Mouse (Mus musculus) cortical plate, adult 2 months (tissue): Measurements from ENCODE around the gene Crhr2. TPM values are rescaled to one million over a fixed set of nuclear protein-coding genes. Genes with fewer than 3 reads are reported as not detected.

ENCODE experiments used
- H3K27ac ChIP-seq: fragments of 200-500 bp; 2 replicates; pipeline ENCODE4 v1.5.1; 2012; ENCODE audit warnings: low read length, control low read depth, inconsistent platforms; ENCODE audit not compliant: insufficient read depth
- H3K4me1 ChIP-seq: fragments of 200-500 bp; 2 replicates; pipeline ENCODE4 v1.6.1; 2011; ENCODE audit warnings: low read length; ENCODE audit not compliant: control insufficient read depth, insufficient read depth
- H3K4me3 ChIP-seq: fragments of 200-500 bp; 2 replicates; pipeline ENCODE4 v1.5.1; 2011; ENCODE audit warnings: mild to moderate bottlenecking, low read length, control low read depth; ENCODE audit not compliant: insufficient read depth
- CTCF ChIP-seq: fragments of 200-500 bp; IDR thresholded peaks from 2 replicates; pipeline ENCODE4 v1.5.1; 2011; ENCODE audit warnings: mild to moderate bottlenecking, control low read depth, low read length; ENCODE audit not compliant: insufficient read depth; ENCODE audit errors: extremely low read depth
- POLR2A ChIP-seq: fragments of 200-500 bp; IDR thresholded peaks from 2 replicates; pipeline ENCODE4 v1.6.1; 2011; ENCODE audit warnings: mild to moderate bottlenecking, low read length, control low read depth; ENCODE audit not compliant: insufficient read depth; ENCODE audit errors: extremely low read depth
- polyA plus RNA-seq: library from polyadenylated mRNA; depleted of rRNA; stranded (reverse); fragments of >200 nt; gene quantifications from 2 replicates; pipeline ENCODE4 v1.2.3, GENCODE M21; 2012

Gene Crhr2
- polyA plus RNA-seq, 1 experiment, result 2.0 TPM

DNA sequence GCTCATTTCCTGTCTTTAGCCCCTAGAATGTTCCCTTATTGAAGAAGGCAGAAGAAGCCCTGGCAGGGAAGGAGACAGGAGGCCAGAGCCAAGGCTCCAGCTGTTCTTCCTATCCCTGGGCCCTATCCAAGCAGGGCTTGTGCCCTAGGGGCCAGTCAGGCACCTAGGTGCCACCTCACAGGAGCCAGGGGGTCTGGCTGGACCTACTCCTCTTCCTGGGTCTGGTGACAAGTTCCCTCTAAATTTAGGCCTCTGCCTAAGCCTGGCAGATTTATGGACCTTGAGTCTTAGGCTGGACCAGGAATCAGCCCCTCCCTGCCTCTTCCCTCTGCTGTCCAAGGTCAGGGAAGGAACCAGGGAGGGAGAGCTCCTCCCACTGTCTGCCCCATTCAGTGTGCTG lies 4.4 kb downstream of the Crhr2 start:
- H3K4me3 ChIP-seq, result no peak overlapping the region
- no peak overlapping the region for H3K27ac ChIP-seq
- no peak for TF ChIP-seq CTCF
- no peak for TF ChIP-seq POLR2A
- H3K4me1 ChIP-seq, result no peaks in the 10 kb centered on the region

DNA sequence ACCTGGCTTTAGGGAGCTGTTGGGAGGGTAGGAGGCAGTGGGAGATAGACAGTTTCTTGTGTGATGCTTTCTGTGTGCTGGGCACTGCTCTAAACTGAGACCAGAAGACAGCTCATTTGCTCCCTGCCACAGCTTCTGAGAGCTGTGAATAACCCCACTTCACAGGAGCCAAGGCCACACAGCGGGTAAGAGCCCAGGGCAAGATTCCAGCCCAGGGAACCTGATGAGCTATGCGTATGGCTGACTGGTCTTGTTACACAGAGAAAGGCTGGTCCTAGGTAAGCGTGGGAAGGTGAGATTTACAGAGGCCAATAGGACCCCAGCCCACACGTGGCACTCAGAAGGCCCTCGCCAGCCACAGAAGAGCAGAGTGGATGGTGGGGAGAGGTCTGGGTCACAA lies 6.2 kb downstream of the Crhr2 start:
- Histone ChIP-seq H3K4me3 (no peak overlapping the region), H3K4me1 (no peaks in the 10 kb centered on the region), H3K27ac (no peak overlapping the region)
- TF ChIP-seq POLR2A (no peak), CTCF (no peak)

DNA sequence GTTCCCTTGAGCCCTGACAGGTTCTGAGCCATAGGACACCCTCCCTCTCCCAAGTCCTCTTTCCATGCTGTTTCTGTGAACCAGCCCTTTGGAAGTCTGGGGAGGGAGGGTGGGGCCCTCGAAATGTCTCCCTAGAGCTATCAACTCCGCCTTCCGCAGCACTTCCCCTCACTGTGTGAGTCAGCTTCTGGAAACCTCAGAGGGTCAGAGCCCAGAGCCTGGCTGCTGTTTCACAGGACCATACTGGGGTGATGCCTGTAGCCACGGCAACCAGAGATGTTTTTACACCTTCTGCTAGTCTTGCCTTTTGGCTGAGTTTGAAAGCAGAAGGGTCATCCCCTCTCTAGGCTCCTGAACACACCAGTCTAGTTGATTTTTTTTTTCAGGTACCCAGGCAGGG lies 9.8 kb downstream of the Crhr2 start:
- TF ChIP-seq CTCF (no peak), POLR2A (no peak)
- Histone ChIP-seq H3K4me3 (no peak overlapping the region), H3K27ac (no peak overlapping the region), H3K4me1 (no peaks in the 10 kb centered on the region)

DNA sequence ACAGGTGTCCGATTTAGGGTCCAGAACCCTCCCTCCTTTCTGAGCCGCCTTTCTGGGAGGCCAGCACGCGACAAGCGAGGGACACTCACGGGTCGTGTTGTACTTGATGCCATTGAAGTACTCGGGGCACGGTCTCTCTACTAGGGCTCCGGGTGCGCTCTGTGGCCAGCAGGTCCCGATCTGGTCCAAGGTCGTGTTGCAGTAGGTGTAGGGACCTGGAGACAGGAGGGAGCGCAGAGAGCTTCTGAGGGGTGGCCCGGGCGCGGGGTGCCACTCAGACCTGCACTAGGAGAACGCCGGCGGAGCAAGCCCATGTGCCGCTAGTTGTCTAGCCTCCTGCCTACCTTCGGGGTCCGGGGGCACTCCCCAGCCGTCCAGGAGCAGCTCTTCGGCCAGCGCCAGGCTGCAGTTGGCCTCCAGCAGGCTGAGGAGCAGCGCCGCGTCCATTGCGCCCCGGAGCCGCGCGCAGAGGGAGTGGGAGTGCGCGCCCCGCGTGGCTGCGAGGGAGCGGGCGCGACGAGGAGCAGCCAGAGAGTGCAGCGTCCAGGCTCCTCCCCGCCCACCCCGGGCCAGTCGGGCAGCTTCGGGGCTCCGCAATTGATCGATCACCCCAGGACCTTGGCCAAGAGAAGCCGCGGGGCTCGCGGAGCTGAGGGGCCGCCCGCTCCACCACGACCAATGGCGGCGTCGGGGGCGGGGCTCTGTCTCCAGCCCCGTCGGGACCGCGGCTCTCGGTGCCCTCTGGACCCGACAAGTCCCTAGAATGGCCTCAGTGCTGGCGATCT lies 15.3 kb downstream of the Crhr2 start:
- H3K27ac ChIP-seq, result no peak overlapping the region
- H3K4me1 ChIP-seq, result no peaks in the 10 kb centered on the region
- H3K4me3 ChIP-seq, result peak overlapping the region; percentile 4
- no peak for TF ChIP-seq CTCF
- TF ChIP-seq POLR2A, result no peak

DNA sequence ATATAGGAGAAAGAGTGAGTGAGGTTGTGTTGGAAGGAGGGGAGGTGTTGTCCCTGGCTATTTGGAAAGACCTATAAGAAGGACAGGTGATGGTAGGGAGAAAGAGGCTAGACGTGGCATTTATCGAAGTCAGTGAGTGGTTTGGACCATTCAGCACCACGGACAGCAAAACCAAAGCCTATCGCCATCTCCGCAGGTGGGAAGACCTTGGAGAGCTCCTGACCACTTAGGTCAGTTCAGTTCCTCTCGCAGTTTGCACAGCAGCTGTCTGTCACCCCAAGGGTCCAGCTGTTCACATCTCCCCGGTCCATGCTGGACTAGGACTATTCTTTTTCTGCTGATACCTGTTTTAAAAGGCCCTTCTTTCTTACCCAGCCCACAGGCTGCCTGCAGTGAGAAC lies 24.5 kb downstream of the Crhr2 start:
- no peak overlapping the region for H3K4me3 ChIP-seq
- no peak overlapping the region for H3K27ac ChIP-seq
- no peaks in the 10 kb centered on the region for H3K4me1 ChIP-seq
- TF ChIP-seq CTCF (no peak), POLR2A (no peak)

DNA sequence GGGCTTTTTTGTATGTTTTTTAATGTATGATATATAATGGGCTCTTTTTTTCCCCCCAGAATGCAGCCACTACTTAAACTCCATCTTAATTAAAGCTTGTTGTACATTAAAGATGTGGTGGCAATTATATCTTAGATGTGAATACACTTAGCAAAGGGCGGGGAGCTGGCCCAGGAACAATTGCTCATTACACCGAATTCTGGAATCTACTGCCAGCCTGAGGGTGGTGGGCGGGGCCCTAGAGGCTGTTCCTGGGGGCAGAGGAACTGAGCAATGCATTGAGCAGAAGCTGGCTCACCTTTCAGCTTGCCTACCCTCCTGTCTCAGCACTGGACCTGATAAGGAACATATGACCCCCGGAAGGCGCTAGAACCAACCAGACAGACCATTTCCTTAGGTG lies 34.2 kb downstream of the Crhr2 start:
- H3K27ac ChIP-seq, result no peak overlapping the region
- peaks cover 5% of the 10 kb centered on the region for H3K4me1 ChIP-seq
- no peak for TF ChIP-seq POLR2A
- TF ChIP-seq CTCF, result no peak
- no peak overlapping the region for H3K4me3 ChIP-seq

DNA sequence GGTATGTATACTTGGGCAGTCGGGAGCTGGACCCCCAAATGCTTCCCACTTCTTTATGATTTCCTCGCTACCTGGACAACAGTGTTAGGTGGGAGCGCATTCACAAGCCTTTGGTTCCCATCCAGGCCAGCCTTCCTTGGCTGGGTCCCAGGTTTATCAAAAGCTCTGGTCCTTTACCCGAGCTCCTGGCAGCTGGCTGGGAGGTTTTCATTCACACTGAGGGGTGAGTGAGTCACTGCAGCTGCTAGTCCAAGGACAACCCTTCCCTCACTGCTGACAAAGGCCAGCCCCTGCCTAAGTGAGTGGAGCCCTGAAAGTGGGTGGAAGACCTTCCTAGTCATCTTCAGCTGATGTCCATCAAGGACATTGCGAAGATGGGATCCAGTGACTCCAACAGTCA lies 34.8 kb downstream of the Crhr2 start:
- Histone ChIP-seq H3K4me1 (peaks cover 5% of the 10 kb centered on the region), H3K27ac (no peak overlapping the region), H3K4me3 (no peak overlapping the region)
- TF ChIP-seq POLR2A, result no peak
- no peak for TF ChIP-seq CTCF

DNA sequence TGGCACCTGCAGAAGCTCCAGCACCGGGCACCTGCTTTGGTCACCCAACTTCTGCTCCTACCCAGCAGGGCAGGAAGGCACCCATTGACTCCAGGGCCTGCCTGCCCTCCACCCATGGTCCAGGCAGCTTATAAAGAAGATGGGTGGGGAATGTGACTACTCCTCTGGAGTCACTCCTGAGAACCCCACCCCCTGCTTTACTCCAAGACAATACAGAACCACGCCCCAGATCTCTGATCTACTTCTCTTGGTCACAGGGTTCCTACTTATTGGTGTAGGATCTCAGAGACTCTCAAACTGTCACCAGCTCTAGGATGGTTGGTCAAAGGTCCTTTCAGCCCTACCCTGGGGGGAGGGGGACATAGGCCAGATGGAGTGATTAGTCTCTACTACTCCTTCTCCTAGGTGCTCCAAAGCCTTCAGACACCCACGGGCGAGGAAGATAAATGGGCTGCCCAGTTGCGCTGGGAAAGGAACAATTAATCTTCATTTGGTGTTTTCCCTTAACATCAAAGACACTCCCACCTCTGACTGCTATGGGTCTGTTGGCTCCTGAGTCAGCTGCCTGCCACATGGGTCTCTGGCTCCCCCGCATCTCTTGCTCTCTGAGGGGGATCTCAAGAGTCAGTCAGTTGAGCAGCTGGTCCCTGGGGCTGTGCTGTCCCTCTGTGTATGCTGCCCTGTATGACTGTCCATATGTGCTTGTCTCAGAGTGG lies 39.2 kb downstream of the Crhr2 start:
- no peak overlapping the region for H3K4me3 ChIP-seq
- peaks cover 2% of the 10 kb centered on the region for H3K4me1 ChIP-seq
- TF ChIP-seq POLR2A, result no peak
- no peak for TF ChIP-seq CTCF
- H3K27ac ChIP-seq, result no peak overlapping the region

DNA sequence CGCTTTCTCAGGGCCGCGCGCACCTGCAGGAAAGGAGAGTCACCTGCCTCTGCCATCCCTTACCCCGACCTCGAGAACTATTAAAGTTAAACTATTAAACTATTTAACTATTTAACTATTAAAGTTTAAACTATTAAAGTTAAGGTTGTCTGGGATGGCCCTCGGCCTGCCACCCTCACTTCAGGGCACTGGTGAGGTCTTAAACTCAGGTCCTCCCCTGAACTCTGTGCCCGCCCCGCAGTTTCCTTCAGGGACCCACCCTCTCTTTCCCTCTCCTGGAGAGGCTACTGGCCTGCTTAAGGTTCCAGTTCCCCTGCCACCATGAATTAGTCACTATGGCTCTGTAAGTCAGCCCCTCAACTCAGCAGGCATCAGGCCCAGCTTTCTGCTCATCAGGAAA lies 41.4 kb downstream of the Crhr2 start:
- TF ChIP-seq CTCF (no peak), POLR2A (no peak)
- Histone ChIP-seq H3K4me1 (no peaks in the 10 kb centered on the region), H3K4me3 (no peak overlapping the region), H3K27ac (no peak overlapping the region)

DNA sequence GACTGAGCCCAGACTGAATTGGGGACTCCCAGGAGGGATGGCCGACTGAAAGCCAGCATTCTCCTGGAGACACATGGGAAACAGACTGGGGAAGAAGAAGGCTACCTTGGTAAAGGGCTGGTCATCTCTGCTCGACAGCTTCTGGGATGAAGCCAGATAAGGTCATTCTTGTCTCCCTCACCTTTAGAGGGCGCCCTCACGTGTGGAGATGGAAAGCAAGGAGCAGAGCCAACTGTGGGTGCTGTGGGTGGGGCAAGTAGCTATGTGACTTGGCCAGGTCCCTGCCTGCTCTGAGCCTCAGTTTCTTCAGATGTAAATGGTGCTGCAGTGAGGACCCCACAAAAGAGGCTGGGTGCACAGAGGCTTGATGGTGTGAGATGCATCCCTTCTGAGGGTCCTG lies 42.2 kb downstream of the Crhr2 start:
- TF ChIP-seq CTCF, result 0 out of 2 replicates have a peak, but pooled peaks have one; percentile 3
- TF ChIP-seq POLR2A, result no peak
- no peak overlapping the region for H3K27ac ChIP-seq
- H3K4me3 ChIP-seq, result no peak overlapping the region
- no peaks in the 10 kb centered on the region for H3K4me1 ChIP-seq
